Mouse (Mus musculus): ENCODE measurements around the gene Gltp.

GRCm38 (mm10) chr5:114707265-114708068 is 16.7 kb upstream of the Gltp start, which contains the start of gene Tchp:
- TF ChIP-seq GATA1 (IDR thresholded peaks at IDR 0.05; ENCODE audit: borderline replicate concordance, low read length) (no peak), FLI1 (IDR thresholded peaks at IDR 0.05; ENCODE audit: low read length) (no peak)

All from megakaryocyte, embryonic 14.5 days (primary cell).